Mouse (Mus musculus) lung, postnatal 0 days (tissue): ENCODE measurements around the gene Tmc6.

ENCODE experiments used
- CTCF ChIP-seq: IDR thresholded peaks from 2 replicates; pipeline ENCODE4 v1.5.1; 2016; ENCODE audit warnings: antibody characterized with exemption, mild to moderate bottlenecking
- EP300 ChIP-seq: IDR thresholded peaks from 2 replicates; pipeline ENCODE4 v1.6.1; 2016; ENCODE audit warnings: antibody characterized with exemption, mild to moderate bottlenecking, control low read depth

DNA sequence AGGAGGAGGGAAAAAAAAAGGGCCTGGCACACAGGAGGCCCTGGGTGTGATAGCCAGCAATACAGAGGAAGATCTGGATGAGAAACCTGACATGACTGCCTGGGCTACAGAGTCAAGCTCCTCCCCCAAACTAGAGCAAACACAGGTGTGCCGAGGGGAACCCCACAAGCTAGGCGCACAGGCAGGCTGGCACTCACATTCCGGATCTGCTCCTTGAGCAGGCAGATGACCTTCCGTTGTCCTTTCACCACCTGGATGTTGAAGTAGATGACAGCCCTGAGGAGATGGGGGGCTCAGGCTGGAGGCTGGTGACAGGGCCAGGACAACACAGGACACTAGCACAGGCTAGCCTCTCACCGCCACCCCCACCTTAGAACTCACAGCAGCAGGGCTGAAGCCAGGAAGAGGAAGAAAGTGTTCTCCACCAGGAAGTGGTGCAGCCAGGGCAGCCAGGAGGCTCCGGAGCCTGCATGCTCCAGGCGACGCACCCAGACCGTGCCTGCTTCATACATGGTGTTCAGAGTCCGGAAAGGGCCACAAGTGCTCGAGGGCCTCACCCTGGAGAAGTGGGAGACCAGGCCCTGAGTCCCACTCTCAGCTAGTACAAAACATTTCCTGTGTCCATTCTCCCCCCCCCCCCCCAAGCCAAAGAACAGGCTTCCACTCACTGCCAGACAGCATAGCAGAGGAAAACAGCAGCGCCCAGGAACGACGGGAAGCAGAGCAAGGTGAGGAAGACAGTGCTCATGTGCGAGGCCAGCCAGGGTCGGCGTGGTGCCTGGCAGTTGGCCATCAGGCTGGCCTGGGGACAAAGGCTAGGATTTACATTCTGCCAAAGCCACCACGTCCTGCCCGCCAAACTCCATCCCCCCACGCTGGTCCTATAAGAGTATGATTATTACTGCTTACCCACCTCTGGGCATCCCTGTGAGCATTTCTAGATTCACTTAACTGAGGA lies 13.0 kb downstream of the Tmc6 start:
- TF ChIP-seq CTCF: no peak
- TF ChIP-seq EP300: no peak
